Mouse (Mus musculus): ENCODE measurements around the gene Fars2. TPM values are rescaled to one million over a fixed set of nuclear protein-coding genes. Genes with fewer than 3 reads are reported as not detected.

The Fars2 gene
- polyA plus RNA-seq, 1 experiment from 2014 or later = 33.4 TPM

- 0 out of 2 replicates have a peak, but pooled peaks cover 3% of the 10 kb centered on the region for H3K36me3 ChIP-seq
- WGBS = 92% methylated on average over 2 of the region's 2 CpGs
- H3K4me1 ChIP-seq = no peaks in the 10 kb centered on the region
- no peak overlapping the region for H3K4me3 ChIP-seq
- H3K9me3 ChIP-seq = no peaks in the 10 kb centered on the region
- H3K27ac ChIP-seq = no peak overlapping the region
- H3K27me3 ChIP-seq = no peaks in the 10 kb centered on the region
- no peak overlapping the region for H3K9ac ChIP-seq
- no peak overlapping the region for H3K4me2 ChIP-seq
- no peak for ATAC-seq (ENCODE audit: insufficient number of reproducible peaks, low FRiP score, low TSS enrichment, low read depth)
Measured at GRCm38 (mm10) chr13:36111331-36111730, 5.9 kb upstream of the Fars2 start.

GRCm38 (mm10) chr13:36113181-36113580, 4.0 kb upstream of the Fars2 start:
- H3K4me1 ChIP-seq = no peaks in the 10 kb centered on the region; the same call in 1 of the 2 replicates
- H3K27ac ChIP-seq = no peak overlapping the region
- 89% methylated on average over 5 of the region's 5 CpGs for WGBS
- no peak overlapping the region for H3K4me2 ChIP-seq
- no peak overlapping the region for H3K9ac ChIP-seq
- H3K9me3 ChIP-seq = no peaks in the 10 kb centered on the region
- H3K4me3 ChIP-seq = no peak overlapping the region
- H3K27me3 ChIP-seq = no peaks in the 10 kb centered on the region
- H3K36me3 ChIP-seq = 0 out of 2 replicates have a peak, but pooled peaks cover 3% of the 10 kb centered on the region
- no peak for ATAC-seq (ENCODE audit: insufficient number of reproducible peaks, low FRiP score, low TSS enrichment, low read depth)

GRCm38 (mm10) chr13:36116520-36117142, 581 bp upstream of the Fars2 start:
- H3K9ac ChIP-seq = peak overlapping the region; percentile 34; the same call in 1 of the 2 replicates
- no peaks in the 10 kb centered on the region for H3K36me3 ChIP-seq
- H3K27me3 ChIP-seq = no peaks in the 10 kb centered on the region
- no peaks in the 10 kb centered on the region; the same call in 1 of the 2 replicates for H3K4me1 ChIP-seq
- WGBS = 6% methylated on average over 21 of the region's 21 CpGs
- H3K4me3 ChIP-seq = peak overlapping the region; percentile 62
- no peak overlapping the region for H3K27ac ChIP-seq
- no peaks in the 10 kb centered on the region for H3K9me3 ChIP-seq
- H3K4me2 ChIP-seq = peak overlapping the region; percentile 77
- ATAC-seq (ENCODE audit: insufficient number of reproducible peaks, low FRiP score, low TSS enrichment, low read depth) = no peak

GRCm38 (mm10) chr13:36119684-36120083, 2.5 kb downstream of the Fars2 start:
- Histone ChIP-seq H3K9me3 (no peaks in the 10 kb centered on the region), H3K27me3 (no peaks in the 10 kb centered on the region), H3K4me2 (no peak overlapping the region), H3K4me1 (no peaks in the 10 kb centered on the region; the same call in 1 of the 2 replicates), H3K36me3 (no peaks in the 10 kb centered on the region), H3K9ac (no peak overlapping the region), H3K4me3 (no peak overlapping the region), H3K27ac (no peak overlapping the region)
- 72% methylated on average over 4 of the region's 4 CpGs for WGBS
- no peak for ATAC-seq (ENCODE audit: insufficient number of reproducible peaks, low FRiP score, low TSS enrichment, low read depth)

GRCm38 (mm10) chr13:36120606-36121005, 3.4 kb downstream of the Fars2 start:
- H3K36me3 ChIP-seq = no peaks in the 10 kb centered on the region
- no peak for ATAC-seq (ENCODE audit: insufficient number of reproducible peaks, low FRiP score, low TSS enrichment, low read depth)
- no peaks in the 10 kb centered on the region for H3K9me3 ChIP-seq
- no peak overlapping the region for H3K27ac ChIP-seq
- no peak overlapping the region for H3K4me3 ChIP-seq
- no peak overlapping the region for H3K9ac ChIP-seq
- H3K4me1 ChIP-seq = no peaks in the 10 kb centered on the region; the same call in 1 of the 2 replicates
- H3K4me2 ChIP-seq = no peak overlapping the region
- H3K27me3 ChIP-seq = no peaks in the 10 kb centered on the region

GRCm38 (mm10) chr13:36129360-36130054, 12.3 kb downstream of the Fars2 start:
- Histone ChIP-seq H3K27ac (no peak overlapping the region), H3K27me3 (no peaks in the 10 kb centered on the region), H3K4me3 (no peak overlapping the region), H3K9me3 (no peaks in the 10 kb centered on the region), H3K4me2 (no peak overlapping the region), H3K9ac (no peak overlapping the region), H3K4me1 (no peaks in the 10 kb centered on the region), H3K36me3 (no peaks in the 10 kb centered on the region)
- 76% methylated on average over 2 of the region's 2 CpGs for WGBS
- no peak for ATAC-seq (ENCODE audit: insufficient number of reproducible peaks, low FRiP score, low TSS enrichment, low read depth)

- WGBS = 91% methylated on average over 5 of the region's 5 CpGs
- Histone ChIP-seq H3K4me1 (no peaks in the 10 kb centered on the region), H3K36me3 (no peaks in the 10 kb centered on the region), H3K27ac (no peak overlapping the region), H3K4me2 (no peak overlapping the region), H3K9ac (no peak overlapping the region), H3K4me3 (no peak overlapping the region), H3K9me3 (no peaks in the 10 kb centered on the region), H3K27me3 (no peaks in the 10 kb centered on the region)
- no peak for ATAC-seq (ENCODE audit: insufficient number of reproducible peaks, low FRiP score, low TSS enrichment, low read depth)
Measured at GRCm38 (mm10) chr13:36131401-36131800, 14.2 kb downstream of the Fars2 start.

GRCm38 (mm10) chr13:36131992-36132649, 14.9 kb downstream of the Fars2 start:
- Histone ChIP-seq H3K4me2 (no peak overlapping the region), H3K36me3 (no peaks in the 10 kb centered on the region), H3K27me3 (no peaks in the 10 kb centered on the region), H3K9ac (no peak overlapping the region), H3K4me3 (no peak overlapping the region), H3K4me1 (no peaks in the 10 kb centered on the region), H3K9me3 (no peaks in the 10 kb centered on the region), H3K27ac (no peak overlapping the region)
- 76% methylated on average over 4 of the region's 5 CpGs for WGBS
- ATAC-seq (ENCODE audit: insufficient number of reproducible peaks, low FRiP score, low TSS enrichment, low read depth) = no peak

- Histone ChIP-seq H3K36me3 (no peaks in the 10 kb centered on the region), H3K9me3 (no peaks in the 10 kb centered on the region), H3K4me2 (no peak overlapping the region), H3K4me3 (no peak overlapping the region), H3K4me1 (0 out of 2 replicates have a peak, but pooled peaks cover 6% of the 10 kb centered on the region), H3K9ac (no peak overlapping the region), H3K27ac (peak overlapping the region; percentile 38; the same call in 1 of the 2 replicates), H3K27me3 (no peaks in the 10 kb centered on the region)
- WGBS = 73% methylated on average over 5 of the region's 5 CpGs
- ATAC-seq (ENCODE audit: insufficient number of reproducible peaks, low FRiP score, low TSS enrichment, low read depth) = no peak
Measured at GRCm38 (mm10) chr13:36139703-36140102, 22.5 kb downstream of the Fars2 start.

GRCm38 (mm10) chr13:36140247-36141016, 23.2 kb downstream of the Fars2 start:
- no peak overlapping the region for H3K27ac ChIP-seq
- H3K36me3 ChIP-seq = no peaks in the 10 kb centered on the region
- 66% methylated on average over 5 of the region's 5 CpGs for WGBS
- no peaks in the 10 kb centered on the region for H3K27me3 ChIP-seq
- H3K4me3 ChIP-seq = no peak overlapping the region
- H3K9me3 ChIP-seq = no peaks in the 10 kb centered on the region
- no peak for ATAC-seq (ENCODE audit: insufficient number of reproducible peaks, low FRiP score, low TSS enrichment, low read depth)
- H3K9ac ChIP-seq = no peak overlapping the region
- H3K4me2 ChIP-seq = no peak overlapping the region
- 0 out of 2 replicates have a peak, but pooled peaks cover 6% of the 10 kb centered on the region for H3K4me1 ChIP-seq

GRCm38 (mm10) chr13:36145601-36146000, 28.4 kb downstream of the Fars2 start:
- 67% methylated on average over 1 of the region's 1 CpGs for WGBS
- no peaks in the 10 kb centered on the region for H3K9me3 ChIP-seq
- H3K36me3 ChIP-seq = no peaks in the 10 kb centered on the region
- H3K9ac ChIP-seq = no peak overlapping the region
- no peaks in the 10 kb centered on the region for H3K4me1 ChIP-seq
- H3K4me3 ChIP-seq = no peak overlapping the region
- no peak overlapping the region for H3K4me2 ChIP-seq
- H3K27ac ChIP-seq = no peak overlapping the region
- no peaks in the 10 kb centered on the region for H3K27me3 ChIP-seq
- no peak for ATAC-seq (ENCODE audit: insufficient number of reproducible peaks, low FRiP score, low TSS enrichment, low read depth)
